Mouse (Mus musculus): ENCODE data around the gene Ypel2. TPM values are rescaled to one million over a fixed set of nuclear protein-coding genes. Genes with fewer than 3 reads are reported as not detected.
"Not testable (repeated sequence)": the region's sequence is repeated elsewhere in the genome, so short reads cannot be mapped to it uniquely, and the experiment has no call there.

Ypel2 gene
- 7.9 and 8.5 TPM in 2 replicates for polyA plus RNA-seq (2015; fragmentation: Nextera tagmentation; extraction: Ambion mirVana)

DNA sequence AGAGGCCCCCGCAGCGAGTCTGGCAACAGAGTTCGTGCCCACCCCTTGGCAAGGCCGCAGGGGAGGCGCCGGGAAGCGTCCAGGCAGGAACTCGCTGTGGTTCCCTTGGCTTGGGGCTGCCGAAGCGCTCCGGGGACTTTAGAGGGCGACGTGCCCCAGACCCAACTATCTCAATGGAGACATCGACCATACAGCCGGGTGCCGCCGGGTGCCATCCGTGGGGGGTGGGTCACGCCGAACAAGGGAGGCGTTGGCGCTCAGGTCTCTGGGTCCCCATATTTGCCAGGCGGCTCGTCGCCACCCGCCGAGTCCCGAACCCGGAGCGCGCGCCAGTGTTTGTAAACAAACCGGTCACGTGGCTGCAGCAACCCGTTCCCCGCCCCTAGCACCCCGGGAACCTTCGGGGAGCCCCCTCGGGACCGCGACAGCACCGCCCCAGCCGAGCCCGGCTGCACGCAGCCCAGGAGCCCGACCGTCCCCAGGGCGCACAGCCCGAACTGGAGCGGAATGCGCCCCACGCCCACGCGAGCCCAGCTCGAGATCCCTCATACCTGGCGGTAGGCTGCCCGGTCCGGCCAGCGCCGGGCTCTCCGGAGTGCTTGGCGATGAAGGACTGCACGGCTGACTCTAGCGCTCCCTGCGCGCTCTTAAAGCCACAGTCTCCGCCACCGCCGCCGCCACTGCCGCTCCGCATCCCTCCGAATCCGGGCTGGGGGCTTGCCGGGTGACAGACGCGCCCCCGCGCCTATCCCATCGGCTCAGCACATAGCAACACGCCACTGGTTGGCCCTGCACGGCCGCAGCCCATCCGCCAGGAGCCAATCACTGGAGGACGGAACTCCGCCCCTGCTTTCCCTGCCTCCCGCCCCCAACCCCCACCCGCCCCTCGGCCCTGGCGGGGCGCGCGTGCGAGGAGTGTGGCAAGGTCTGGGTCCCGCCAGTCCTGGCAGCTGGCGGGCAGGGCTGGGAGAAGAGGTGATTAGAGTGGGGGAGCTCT lies at the start of gene Ypel2:
Gene Ypel2 (minus strand): TSS at position 667 of the 997 bp plus-strand sequence.
- H3K36me3 ChIP-seq = no peaks in the 10 kb centered on the region
- WGBS = under 1% methylated on average over 96 of the region's 96 CpGs
- H3K4me1 ChIP-seq = peaks cover 30% of the 10 kb centered on the region
- H3K27ac ChIP-seq = peak within 1 kb of the TSS; percentile 92
- H3K4me2 ChIP-seq = peak within 1 kb of the TSS; percentile 88
- peak within 1 kb of the TSS; percentile 98 for H3K4me3 ChIP-seq
- no peaks in the 10 kb centered on the region for H3K27me3 ChIP-seq
- ATAC-seq (ENCODE audit: insufficient number of reproducible peaks, low FRiP score, low TSS enrichment, low read depth) = peak; percentile 99
- H3K9ac ChIP-seq = peak within 1 kb of the TSS; percentile 81
- no peaks in the 10 kb centered on the region for H3K9me3 ChIP-seq

DNA sequence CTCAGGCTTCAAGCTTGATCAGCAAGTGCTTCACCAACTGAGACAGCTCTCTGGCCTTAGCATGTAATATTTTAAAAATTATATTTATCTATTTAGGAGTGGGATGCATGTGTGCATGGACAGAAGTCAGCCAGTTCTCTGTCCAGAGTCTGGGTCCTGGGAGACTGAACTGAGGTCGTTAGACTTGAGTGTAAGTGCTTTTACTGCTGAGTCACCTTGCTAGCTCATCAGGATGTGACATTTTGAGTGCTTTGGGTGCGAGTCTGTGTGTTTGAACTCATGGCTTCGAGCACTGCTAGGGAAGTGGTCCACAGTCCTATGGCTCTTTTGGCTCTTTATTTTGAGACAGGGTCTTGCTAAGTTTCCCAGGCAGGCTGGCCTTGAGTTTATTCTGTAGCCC lies 49.5 kb upstream of the Ypel2 start:
- Histone ChIP-seq H3K4me3 (no peak overlapping the region), H3K9me3 (no peaks in the 10 kb centered on the region), H3K4me1 (no peaks in the 10 kb centered on the region), H3K4me2 (no peak overlapping the region), H3K27ac (no peak overlapping the region), H3K27me3 (no peaks in the 10 kb centered on the region), H3K36me3 (peaks cover 9% of the 10 kb centered on the region), H3K9ac (no peak overlapping the region)
- ATAC-seq (ENCODE audit: insufficient number of reproducible peaks, low FRiP score, low TSS enrichment, low read depth) = no peak
- WGBS = 70% methylated on average over 3 of the region's 3 CpGs

DNA sequence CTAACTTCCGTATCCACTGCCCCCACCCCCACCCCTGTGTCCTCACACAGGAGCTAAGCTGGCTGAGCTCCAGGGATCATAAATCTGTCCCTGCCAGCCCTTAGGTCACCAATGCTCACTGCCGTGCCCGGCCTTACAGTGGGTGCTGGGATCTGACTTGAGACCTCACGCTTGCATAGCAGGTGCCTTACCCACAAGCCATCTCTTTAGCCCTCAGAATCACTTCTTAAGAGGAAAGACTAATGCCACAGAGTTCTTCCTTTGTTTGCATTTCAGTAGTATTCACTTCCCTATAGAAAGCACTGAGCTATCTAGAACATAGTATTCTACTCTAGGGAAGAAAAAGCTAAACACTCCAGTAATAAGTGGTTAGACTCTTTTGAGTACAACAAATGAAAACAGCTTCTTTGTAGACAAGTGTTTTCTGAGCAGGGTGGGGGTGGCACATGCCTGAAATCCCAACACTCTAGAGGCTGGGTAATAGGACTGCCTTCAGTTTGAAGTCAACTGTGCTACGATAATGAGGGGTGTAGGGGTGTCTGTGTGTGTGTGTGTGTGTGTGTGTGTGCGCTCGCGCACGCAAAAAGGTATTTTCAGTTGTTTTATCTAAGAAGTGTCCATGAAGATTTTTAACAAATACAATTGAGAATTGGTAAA lies 45.9 kb upstream of the Ypel2 start:
- no peak overlapping the region for H3K9ac ChIP-seq
- WGBS = 73% methylated on average over 9 of the region's 9 CpGs
- ATAC-seq (ENCODE audit: insufficient number of reproducible peaks, low FRiP score, low TSS enrichment, low read depth) = no peak
- no peaks in the 10 kb centered on the region for H3K4me1 ChIP-seq
- H3K4me2 ChIP-seq = no peak overlapping the region
- H3K36me3 ChIP-seq = peaks cover 14% of the 10 kb centered on the region
- no peak overlapping the region for H3K4me3 ChIP-seq
- no peaks in the 10 kb centered on the region for H3K27me3 ChIP-seq
- H3K27ac ChIP-seq = no peak overlapping the region
- H3K9me3 ChIP-seq = no peaks in the 10 kb centered on the region

DNA sequence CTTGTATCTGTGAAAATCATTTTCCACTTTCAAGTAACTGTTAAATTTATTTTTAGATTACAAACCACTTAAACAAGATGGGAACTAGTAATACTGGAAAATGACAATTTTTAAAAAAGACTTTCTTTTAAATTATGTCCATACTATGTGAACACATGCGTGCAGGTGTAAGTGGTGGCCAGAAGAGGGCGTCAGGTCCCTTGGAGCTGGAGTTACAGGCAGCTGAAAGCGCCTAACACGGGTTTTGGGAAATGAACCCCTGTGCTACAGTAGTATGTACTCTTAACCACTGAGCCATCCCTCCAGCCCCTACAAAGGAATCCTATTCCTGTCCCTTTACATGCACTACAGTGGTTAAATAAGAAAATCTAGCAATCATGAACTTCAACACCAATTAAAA lies 42.7 kb upstream of the Ypel2 start:
- Histone ChIP-seq H3K4me1 (no peaks in the 10 kb centered on the region), H3K4me2 (no peak overlapping the region), H3K9ac (no peak overlapping the region), H3K9me3 (no peaks in the 10 kb centered on the region), H3K27me3 (no peaks in the 10 kb centered on the region), H3K27ac (no peak overlapping the region), H3K36me3 (0 out of 2 replicates have a peak, but pooled peaks cover 4% of the 10 kb centered on the region), H3K4me3 (no peak overlapping the region)
- WGBS = 70% methylated on average over 4 of the region's 4 CpGs
- ATAC-seq (ENCODE audit: insufficient number of reproducible peaks, low FRiP score, low TSS enrichment, low read depth) = no peak

DNA sequence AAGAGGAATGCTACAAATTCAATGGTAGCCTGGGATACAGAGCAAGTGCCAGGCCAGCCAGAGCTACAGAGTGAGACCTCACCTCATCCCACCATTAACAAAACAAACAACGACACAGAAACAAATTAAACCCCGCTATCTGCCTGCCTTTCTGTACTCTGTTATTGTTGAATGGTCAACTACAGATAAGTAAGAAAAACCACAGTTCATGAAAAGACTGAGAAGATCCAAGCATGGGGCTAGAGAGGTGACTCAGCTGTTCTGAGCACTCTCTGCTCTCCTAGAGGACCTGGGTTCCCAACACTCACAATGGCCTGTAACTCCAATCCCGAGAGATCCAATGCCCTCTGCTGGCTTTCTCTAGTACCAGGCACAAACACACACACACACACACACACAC lies 34.7 kb upstream of the Ypel2 start:
- Histone ChIP-seq H3K27me3 (no peaks in the 10 kb centered on the region), H3K4me1 (peaks cover 8% of the 10 kb centered on the region; the same call in 1 of the 2 replicates), H3K9ac (no peak overlapping the region), H3K36me3 (no peaks in the 10 kb centered on the region), H3K9me3 (no peaks in the 10 kb centered on the region), H3K4me3 (no peak overlapping the region), H3K27ac (no peak overlapping the region), H3K4me2 (no peak overlapping the region)
- 95% methylated on average over 3 of the region's 3 CpGs for WGBS
- no peak for ATAC-seq (ENCODE audit: insufficient number of reproducible peaks, low FRiP score, low TSS enrichment, low read depth)

DNA sequence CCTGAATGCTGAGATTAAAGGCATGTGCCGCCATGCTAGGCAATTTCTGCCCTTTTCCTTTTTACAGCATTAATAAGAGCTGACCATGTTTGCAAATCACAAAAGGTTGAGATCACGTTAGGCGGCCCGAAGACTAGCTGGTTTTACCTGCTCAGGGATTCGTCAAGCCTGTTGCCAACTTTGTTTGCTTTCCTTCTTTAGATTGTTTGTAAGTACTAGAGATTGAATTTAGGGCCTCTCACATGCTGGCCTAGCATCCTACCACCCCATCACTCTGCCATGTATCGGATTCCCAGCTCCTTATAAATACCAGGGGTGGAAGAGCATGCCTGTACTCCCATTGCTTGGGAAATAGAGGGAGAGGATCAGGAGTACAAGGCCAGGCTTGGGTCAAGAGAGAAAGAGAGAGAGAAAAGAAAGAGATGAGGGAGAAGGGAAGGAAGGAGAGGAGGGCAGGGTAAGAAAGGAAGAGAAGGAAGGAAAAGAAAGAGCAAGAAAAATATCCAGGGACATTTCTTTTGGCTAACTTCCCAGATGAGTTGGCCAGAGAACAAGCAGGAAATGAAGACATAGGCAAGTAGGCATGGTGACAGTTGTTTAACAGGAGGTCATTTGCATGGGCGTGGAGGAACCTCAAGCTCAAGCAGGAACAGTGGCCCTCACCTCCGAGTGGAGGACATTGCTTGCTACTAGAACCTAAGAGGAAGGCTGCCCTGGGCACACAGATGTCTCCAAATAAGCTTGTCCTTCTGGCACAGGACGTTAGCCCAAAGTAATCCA lies 32.8 kb upstream of the Ypel2 start:
- 0 out of 2 replicates have a peak overlapping the region, but pooled peaks have one; percentile 17 for H3K27ac ChIP-seq
- no peaks in the 10 kb centered on the region for H3K27me3 ChIP-seq
- H3K4me3 ChIP-seq = no peak overlapping the region
- H3K4me2 ChIP-seq = no peak overlapping the region
- H3K36me3 ChIP-seq = no peaks in the 10 kb centered on the region
- H3K9ac ChIP-seq = no peak overlapping the region
- no peaks in the 10 kb centered on the region for H3K9me3 ChIP-seq
- peaks cover 8% of the 10 kb centered on the region; the same call in 1 of the 2 replicates for H3K4me1 ChIP-seq
- no peak for ATAC-seq (ENCODE audit: insufficient number of reproducible peaks, low FRiP score, low TSS enrichment, low read depth)
- WGBS = 72% methylated on average over 9 of the region's 9 CpGs

DNA sequence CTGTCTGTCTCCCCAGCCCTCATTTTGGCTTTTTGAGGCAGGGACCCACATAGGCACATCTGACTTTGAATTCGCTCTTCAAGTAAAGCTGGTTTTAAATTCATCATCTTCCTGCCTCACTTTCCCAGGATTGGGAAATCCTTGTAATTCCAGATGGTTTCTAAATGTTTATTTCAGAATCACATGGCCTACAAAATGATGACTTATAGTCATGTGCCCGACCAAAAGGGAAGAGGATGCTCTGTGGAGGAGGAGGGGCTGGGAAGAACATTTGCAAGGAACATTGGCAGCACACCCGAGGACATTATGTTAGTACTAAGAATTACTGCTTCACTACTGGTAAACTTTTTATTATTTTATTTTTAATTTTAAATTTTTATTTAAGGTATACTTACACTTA lies 31.8 kb upstream of the Ypel2 start:
- Histone ChIP-seq H3K4me2 (no peak overlapping the region), H3K9me3 (no peaks in the 10 kb centered on the region), H3K36me3 (no peaks in the 10 kb centered on the region), H3K27ac (no peak overlapping the region), H3K4me1 (peaks cover 8% of the 10 kb centered on the region; the same call in 1 of the 2 replicates), H3K27me3 (no peaks in the 10 kb centered on the region), H3K9ac (no peak overlapping the region), H3K4me3 (no peak overlapping the region)
- 65% methylated on average over 3 of the region's 3 CpGs for WGBS
- ATAC-seq (ENCODE audit: insufficient number of reproducible peaks, low FRiP score, low TSS enrichment, low read depth) = no peak

DNA sequence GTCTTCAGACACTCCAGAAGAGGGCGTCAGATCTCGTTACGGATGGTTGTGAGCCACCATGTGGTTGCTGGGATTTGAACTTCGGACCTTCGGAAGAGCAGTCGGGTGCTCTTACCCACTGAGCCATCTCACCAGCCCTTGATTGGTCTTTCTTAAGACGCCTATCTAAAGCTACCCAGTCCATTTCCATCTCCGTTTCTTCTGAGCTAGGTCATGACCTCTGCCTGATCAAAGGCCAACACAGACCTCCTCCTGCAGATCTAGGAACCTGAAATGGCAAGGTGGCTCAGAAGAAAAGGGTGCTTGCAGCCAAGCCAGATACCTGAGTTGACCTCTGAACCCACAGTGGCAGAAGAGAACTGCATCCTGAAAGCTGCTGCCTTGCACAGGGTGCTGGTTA lies 29.7 kb upstream of the Ypel2 start:
- not testable (repeated sequence) for H3K27me3 ChIP-seq; H3K9me3 ChIP-seq; H3K4me1 ChIP-seq; H3K36me3 ChIP-seq; H3K27ac ChIP-seq; H3K9ac ChIP-seq; ATAC-seq (ENCODE audit: insufficient number of reproducible peaks, low FRiP score, low TSS enrichment, low read depth); H3K4me3 ChIP-seq; H3K4me2 ChIP-seq
- WGBS = 56% methylated on average over 8 of the region's 8 CpGs

DNA sequence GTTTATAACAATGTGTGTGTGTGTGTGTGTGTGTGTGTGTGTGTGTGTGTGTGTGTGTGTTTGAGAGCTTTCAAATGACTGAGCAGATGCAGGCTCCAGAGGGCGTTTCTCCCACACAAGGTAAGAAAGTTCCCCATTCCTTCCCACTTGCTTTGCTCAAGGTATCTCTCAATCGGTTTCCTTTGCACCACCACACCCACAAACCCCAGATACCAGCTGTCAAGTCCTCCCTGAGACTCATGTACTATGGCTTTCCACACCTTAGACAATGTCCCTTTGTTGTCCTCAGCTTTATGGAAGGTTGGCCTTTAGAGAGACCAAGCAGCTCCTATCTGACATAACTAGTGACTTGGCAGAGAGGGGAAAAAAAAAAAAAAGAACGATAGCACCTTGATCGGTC lies 29.3 kb upstream of the Ypel2 start:
- no peaks in the 10 kb centered on the region for H3K9me3 ChIP-seq
- H3K4me2 ChIP-seq = no peak overlapping the region
- no peak overlapping the region for H3K9ac ChIP-seq
- H3K4me3 ChIP-seq = no peak overlapping the region
- no peaks in the 10 kb centered on the region for H3K27me3 ChIP-seq
- peaks cover 8% of the 10 kb centered on the region; the same call in 1 of the 2 replicates for H3K4me1 ChIP-seq
- no peaks in the 10 kb centered on the region for H3K36me3 ChIP-seq
- ATAC-seq (ENCODE audit: insufficient number of reproducible peaks, low FRiP score, low TSS enrichment, low read depth) = no peak
- H3K27ac ChIP-seq = no peak overlapping the region
- WGBS = 59% methylated on average over 4 of the region's 4 CpGs

DNA sequence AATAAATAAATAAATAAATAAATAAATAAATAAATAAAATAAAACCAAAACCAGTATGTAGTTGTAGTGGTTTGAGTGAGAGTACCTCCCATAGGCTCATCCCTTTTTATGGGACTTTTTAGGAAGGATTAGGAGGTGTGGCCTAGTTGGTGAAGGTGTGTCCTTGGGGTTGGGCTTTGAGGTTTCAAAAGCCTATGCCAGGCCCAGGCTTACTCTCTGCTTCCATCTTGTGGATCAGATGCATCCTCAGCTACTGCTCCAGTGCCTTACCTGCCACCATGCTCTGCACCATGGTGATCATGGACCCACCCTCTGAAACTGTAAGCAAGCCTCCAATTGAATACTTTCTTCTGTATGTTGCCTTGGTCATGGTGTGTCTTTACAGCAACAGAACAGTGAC lies 28.0 kb upstream of the Ypel2 start:
- Histone ChIP-seq H3K4me2 (no peak overlapping the region), H3K27me3 (no peaks in the 10 kb centered on the region), H3K36me3 (no peaks in the 10 kb centered on the region), H3K27ac (no peak overlapping the region), H3K4me1 (peaks cover 6% of the 10 kb centered on the region; the same call in 1 of the 2 replicates), H3K9me3 (no peaks in the 10 kb centered on the region), H3K4me3 (no peak overlapping the region), H3K9ac (no peak overlapping the region)
- ATAC-seq (ENCODE audit: insufficient number of reproducible peaks, low FRiP score, low TSS enrichment, low read depth) = no peak

DNA sequence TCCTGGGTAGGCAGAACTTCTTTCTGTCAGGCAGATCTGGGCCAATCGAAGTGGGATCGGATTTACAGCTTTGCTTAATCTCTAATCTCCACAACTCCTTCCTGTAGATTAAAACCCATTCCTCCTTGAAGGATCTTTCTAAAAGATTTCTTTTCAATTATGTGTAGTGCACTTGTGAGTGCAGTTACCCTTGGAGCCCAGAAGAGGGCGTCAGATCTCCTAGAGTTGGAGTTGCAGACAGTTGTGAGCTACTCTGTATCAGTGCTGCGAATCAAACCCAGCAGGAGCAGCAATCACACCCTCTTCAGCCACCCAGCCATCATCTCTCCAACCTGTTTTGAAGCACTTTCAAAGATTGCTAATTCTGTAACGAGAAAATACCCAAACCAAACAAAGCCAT lies 26.9 kb upstream of the Ypel2 start:
- Histone ChIP-seq H3K27ac (no peak overlapping the region), H3K4me3 (no peak overlapping the region), H3K9me3 (no peaks in the 10 kb centered on the region), H3K9ac (no peak overlapping the region), H3K36me3 (no peaks in the 10 kb centered on the region), H3K4me1 (no peaks in the 10 kb centered on the region), H3K4me2 (no peak overlapping the region), H3K27me3 (no peaks in the 10 kb centered on the region)
- 80% methylated on average over 5 of the region's 5 CpGs for WGBS
- no peak for ATAC-seq (ENCODE audit: insufficient number of reproducible peaks, low FRiP score, low TSS enrichment, low read depth)

All from limb, embryonic 15.5 days (tissue).